Mouse (Mus musculus): ENCODE data around the gene 3425401B19Rik. TPM values are rescaled to one million over a fixed set of nuclear protein-coding genes. Genes with fewer than 3 reads are reported as not detected.
A peak's percentile ranks its signal among the peaks of the same experiment; 100 is the strongest.

The 3425401B19Rik gene
- total RNA-seq (2017), result 0.11 TPM in 1 of 3 replicates, not detected in the others

DNA sequence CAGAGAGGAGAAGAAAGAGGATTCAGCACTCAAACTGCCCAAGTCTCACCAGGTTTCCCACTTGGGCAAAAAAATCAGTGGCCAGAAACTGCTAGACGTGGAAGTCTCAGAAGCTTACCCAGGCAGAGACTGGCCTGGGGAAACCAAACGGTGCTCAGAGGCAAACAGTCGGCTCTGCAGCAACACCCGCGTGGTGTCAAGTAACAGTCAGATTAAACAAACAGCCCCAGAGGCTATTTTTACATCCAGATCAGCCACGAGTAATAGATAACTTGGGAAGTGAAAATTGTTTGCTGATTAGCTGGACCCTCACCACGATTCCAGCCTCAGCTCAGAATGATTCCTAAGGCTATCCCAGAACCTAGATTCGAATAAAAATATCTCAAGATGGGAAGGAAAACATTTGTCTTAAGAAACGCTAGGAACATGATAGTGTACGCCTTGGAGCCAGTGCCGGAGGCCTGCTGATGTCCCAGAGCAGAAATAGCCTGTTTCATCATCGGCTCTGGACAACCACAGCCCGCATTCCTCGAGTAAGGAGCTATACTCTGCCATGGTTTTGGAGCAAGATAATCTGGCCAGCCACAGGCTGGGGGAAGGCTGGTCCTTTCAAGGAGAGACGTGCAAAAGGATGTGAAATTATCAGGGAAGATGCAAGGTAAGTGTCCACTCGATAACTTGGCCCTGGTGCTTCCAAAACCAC lies at the start of gene 3425401B19Rik:
Gene 3425401B19Rik, minus strand, starts transcription at position 170 of the 703 bp plus-strand sequence.
- no peak for ATAC-seq (replicated peaks; ENCODE audit: insufficient number of reproducible peaks, low FRiP score, low TSS enrichment, poor library complexity, severe bottlenecking)

DNA sequence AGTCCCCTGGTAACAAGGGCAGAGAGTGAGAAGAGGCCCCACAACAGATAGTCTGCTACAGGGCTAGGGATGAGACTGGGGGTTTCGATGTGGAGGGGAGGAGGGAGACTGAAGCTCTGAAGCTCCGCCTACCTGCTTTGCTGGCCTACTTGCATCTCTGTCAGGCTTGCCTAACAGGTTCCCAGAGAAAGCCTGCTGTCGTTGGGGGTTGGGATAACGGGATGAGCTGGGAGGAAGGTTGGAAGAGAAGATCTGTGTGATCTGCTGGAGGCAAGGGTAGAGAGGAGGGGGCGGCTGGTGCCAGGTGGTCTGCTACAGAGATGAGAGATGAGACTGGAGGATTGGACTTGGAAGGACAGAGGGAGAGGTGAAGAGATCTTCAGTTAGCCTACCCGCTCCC lies 47.9 kb upstream of the 3425401B19Rik start:
- ATAC-seq (replicated peaks; ENCODE audit: insufficient number of reproducible peaks, low FRiP score, low TSS enrichment, poor library complexity, severe bottlenecking), result no peak

DNA sequence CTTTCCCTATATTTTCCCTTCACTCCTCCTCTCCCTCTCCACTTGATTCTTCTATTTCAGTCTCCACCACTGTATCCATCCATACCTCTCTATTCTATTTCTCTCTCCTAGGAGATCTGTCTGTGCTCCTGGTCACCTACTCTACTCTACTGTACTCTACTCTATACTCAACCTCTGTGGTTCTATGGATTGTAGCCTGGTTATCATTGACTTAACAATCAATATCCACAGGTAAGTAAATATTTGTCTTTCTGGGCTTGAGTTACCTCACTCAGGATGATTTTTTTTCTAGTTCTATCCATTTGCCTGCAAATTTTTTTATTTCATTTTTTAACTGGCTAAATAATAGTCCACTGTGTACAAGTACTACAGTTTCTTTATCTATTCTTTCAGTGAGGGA lies 41.8 kb upstream of the 3425401B19Rik start:
- no peak for ATAC-seq (replicated peaks; ENCODE audit: insufficient number of reproducible peaks, low FRiP score, low TSS enrichment, poor library complexity, severe bottlenecking)

- ATAC-seq (replicated peaks; ENCODE audit: insufficient number of reproducible peaks, low FRiP score, low TSS enrichment, poor library complexity, severe bottlenecking), result no peak
Observed at GRCm38 (mm10) chr14:32721461-32721860, 36.4 kb upstream of the 3425401B19Rik start.

GRCm38 (mm10) chr14:32716763-32717439 lies 31.8 kb upstream of the 3425401B19Rik start:
- ATAC-seq (replicated peaks; ENCODE audit: insufficient number of reproducible peaks, low FRiP score, low TSS enrichment, poor library complexity, severe bottlenecking), result no peak

DNA sequence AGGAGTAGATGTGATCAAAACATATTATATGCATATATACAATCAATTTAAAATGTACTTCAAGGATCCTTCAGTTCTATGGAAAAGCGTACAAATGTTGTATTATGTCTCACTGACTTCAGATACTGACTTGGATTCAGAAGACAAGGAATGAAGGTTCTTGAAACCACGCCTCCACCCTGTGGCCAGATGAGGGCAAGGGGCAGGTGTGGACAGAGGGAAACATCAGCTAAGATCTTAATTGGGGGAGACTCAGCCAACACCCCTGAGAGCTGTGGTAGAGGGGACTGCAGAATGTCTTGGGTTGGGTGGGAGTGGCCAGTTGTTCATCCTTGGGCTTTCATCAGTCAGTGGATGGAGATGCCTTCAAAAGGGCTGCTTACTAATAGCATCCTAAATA lies 30.4 kb upstream of the 3425401B19Rik start:
- ATAC-seq (replicated peaks; ENCODE audit: insufficient number of reproducible peaks, low FRiP score, low TSS enrichment, poor library complexity, severe bottlenecking), result no peak

GRCm38 (mm10) chr14:32715076-32715475 lies 30.0 kb upstream of the 3425401B19Rik start:
- no peak for ATAC-seq (replicated peaks; ENCODE audit: insufficient number of reproducible peaks, low FRiP score, low TSS enrichment, poor library complexity, severe bottlenecking)

DNA sequence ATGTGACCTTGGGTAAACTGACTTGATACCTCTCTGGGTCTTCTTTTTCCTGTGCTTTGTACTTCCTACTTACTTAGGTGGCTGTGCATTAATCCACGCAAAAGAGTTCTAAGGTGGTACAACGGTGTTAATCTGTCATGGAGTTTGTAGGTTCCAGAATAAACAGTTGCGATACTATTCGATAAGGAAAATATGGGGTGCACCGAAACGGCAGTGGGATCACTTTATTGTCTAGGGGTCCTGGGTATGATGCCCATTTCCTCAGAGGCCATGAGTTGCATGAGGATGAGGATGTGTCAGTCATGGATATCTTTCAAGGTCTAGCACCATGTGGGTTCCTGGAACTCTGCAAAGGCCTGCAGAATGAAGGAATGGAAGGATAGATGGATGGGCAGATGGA lies 24.8 kb upstream of the 3425401B19Rik start:
- ATAC-seq (replicated peaks; ENCODE audit: insufficient number of reproducible peaks, low FRiP score, low TSS enrichment, poor library complexity, severe bottlenecking), result no peak

GRCm38 (mm10) chr14:32708756-32709155 lies 23.7 kb upstream of the 3425401B19Rik start:
- ATAC-seq (replicated peaks; ENCODE audit: insufficient number of reproducible peaks, low FRiP score, low TSS enrichment, poor library complexity, severe bottlenecking), result no peak

GRCm38 (mm10) chr14:32707938-32708337 lies 22.8 kb upstream of the 3425401B19Rik start:
- ATAC-seq (replicated peaks; ENCODE audit: insufficient number of reproducible peaks, low FRiP score, low TSS enrichment, poor library complexity, severe bottlenecking), result no peak

DNA sequence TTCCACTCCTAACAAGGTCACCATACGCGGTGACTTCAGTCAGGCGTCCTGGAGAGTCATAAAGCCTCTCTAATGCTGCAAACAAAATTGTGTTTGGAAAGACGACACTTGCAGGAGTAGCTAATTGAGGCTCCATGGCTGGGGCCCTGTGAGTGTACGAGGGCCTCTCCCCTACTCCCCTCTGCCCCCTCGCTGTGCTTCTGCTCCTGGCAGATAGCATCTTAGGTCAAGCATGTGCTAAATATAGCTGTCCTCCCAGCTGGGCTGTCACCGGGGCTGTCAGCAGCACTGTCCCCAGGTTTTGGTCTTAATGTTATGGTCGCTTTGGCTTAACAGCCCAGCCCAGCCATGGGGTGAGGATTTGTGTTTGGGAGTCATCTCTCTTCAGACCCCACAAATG lies 15.9 kb upstream of the 3425401B19Rik start:
- no peak for ATAC-seq (replicated peaks; ENCODE audit: insufficient number of reproducible peaks, low FRiP score, low TSS enrichment, poor library complexity, severe bottlenecking)

GRCm38 (mm10) chr14:32698556-32698955 lies 13.5 kb upstream of the 3425401B19Rik start:
- ATAC-seq (replicated peaks; ENCODE audit: insufficient number of reproducible peaks, low FRiP score, low TSS enrichment, poor library complexity, severe bottlenecking), result no peak

GRCm38 (mm10) chr14:32697774-32698173 lies 12.7 kb upstream of the 3425401B19Rik start:
- ATAC-seq (replicated peaks; ENCODE audit: insufficient number of reproducible peaks, low FRiP score, low TSS enrichment, poor library complexity, severe bottlenecking), result no peak

DNA sequence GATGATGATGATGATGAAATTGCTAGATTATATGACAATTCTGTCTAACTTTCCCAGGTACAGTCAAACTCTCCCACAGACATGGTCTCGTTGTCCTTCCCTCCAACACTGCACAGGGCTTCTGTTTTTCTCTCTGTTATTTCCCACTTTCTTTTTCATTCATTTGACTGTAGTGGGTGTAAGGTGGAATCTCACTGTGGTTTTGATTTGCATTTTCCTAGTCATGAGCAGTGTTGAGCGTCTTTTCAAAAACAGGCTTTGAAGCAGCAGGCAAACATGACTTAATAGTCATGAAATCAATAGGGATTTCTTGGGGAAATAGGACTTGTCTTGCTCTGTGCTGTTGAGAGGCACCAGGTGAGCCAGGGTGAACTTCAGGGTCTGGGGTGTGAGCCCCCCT lies 11.3 kb upstream of the 3425401B19Rik start:
- no peak for ATAC-seq (replicated peaks; ENCODE audit: insufficient number of reproducible peaks, low FRiP score, low TSS enrichment, poor library complexity, severe bottlenecking)

- ATAC-seq (replicated peaks; ENCODE audit: insufficient number of reproducible peaks, low FRiP score, low TSS enrichment, poor library complexity, severe bottlenecking), result no peak
Observed at GRCm38 (mm10) chr14:32695906-32696305, 10.8 kb upstream of the 3425401B19Rik start.

DNA sequence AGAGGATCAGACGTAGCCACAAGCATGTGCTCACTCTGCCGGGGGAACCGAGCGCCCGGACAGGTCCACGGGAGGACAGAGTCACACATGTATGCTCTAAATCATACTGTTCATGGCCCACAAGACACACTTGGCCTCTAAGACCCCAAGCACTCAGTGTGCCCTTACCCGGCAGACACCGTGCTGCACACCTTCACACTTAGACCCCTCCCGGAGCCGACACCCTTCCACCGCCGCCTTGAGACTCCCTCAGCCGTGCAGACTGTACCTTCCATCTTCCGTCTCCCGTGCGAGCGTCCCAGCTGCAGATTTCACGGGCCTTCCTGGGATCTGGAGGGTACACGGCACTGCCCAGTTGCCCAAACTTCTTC lies 373 bp downstream of the 3425401B19Rik start:
- ATAC-seq (replicated peaks; ENCODE audit: insufficient number of reproducible peaks, low FRiP score, low TSS enrichment, poor library complexity, severe bottlenecking), result no peak

DNA sequence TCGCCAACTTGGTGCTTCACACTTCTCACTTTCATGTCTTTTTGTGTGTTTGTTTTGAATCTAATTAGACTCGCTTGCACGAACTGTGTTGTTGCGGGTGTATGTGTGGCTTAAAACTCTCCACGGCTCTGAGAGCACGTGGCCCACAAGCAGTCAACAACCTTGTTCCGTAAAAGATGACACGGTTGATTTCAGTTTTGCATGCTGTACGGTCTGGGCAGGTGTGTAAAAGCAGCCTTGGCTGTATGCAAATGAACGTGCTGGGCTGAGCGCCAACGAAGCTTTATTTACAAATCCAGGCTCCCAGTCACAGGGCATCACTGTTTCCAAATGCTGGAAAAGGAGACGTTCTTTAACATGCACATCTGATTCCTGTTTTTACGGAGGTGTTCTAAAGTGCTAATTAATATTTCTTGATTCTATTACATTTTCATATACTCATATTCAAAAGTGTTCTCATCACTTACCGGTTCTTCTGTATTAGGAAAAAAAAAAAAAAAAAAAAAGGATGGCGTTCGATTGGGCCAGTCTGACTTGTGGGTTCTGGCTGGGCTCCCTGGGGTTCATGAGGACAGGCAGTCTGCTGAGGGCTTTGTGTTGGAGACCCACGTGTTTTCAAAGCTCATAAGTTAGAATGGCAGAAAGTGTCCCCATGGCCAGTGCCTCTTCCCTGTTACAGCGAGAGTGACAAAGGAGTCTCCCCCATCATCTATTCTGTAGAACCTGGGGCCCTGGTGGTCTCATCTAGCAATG lies 935 bp downstream of the 3425401B19Rik start:
- 0 out of 2 replicates have a peak, but pooled peaks have one; percentile 37 for ATAC-seq (replicated peaks; ENCODE audit: insufficient number of reproducible peaks, low FRiP score, low TSS enrichment, poor library complexity, severe bottlenecking)

- no peak for ATAC-seq (replicated peaks; ENCODE audit: insufficient number of reproducible peaks, low FRiP score, low TSS enrichment, poor library complexity, severe bottlenecking)
Observed at GRCm38 (mm10) chr14:32683251-32683838, 1.7 kb downstream of the 3425401B19Rik start.

GRCm38 (mm10) chr14:32682536-32682935 lies 2.6 kb downstream of the 3425401B19Rik start:
- no peak for ATAC-seq (replicated peaks; ENCODE audit: insufficient number of reproducible peaks, low FRiP score, low TSS enrichment, poor library complexity, severe bottlenecking)

Measured in monocyte, adult 5-6 weeks (primary cell).